Mouse (Mus musculus): ENCODE measurements around the gene Spn.

GRCm38 (mm10) chr7:127136181-127137071 is 1.2 kb downstream of the Spn start:
- TF ChIP-seq CTCF (IDR thresholded peaks at IDR 0.05; ENCODE audit: low read depth, low read length): no peak
- TF ChIP-seq POLR2A (IDR thresholded peaks at IDR 0.05; ENCODE audit: extremely low read depth, insufficient read depth, low read length): no peak
